Mouse (Mus musculus): ENCODE results near the gene Klhdc9.

The Klhdc9 gene

DNA sequence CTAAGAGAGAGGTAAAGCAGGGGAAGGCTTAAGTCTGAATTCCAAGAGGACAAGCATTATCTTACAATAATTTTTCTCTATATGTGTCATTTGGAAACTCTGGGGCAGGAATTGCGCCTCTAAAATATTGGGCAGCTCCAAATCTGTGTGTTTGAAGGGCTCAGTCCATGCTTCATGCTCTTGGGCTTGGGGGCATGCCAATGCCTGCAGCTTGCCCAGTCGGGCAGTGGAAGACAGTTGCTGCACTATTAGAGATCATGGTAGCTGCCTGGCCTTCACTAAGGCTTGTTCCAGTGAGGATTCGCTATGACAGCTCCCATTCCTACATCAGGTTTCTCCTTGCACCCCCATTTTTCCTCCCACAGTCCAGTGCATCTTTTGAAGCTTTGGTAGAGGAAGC lies 11.9 kb downstream of the Klhdc9 start:
- H3K9me3 ChIP-seq (ENCODE audit: low read length), result no peaks in the 10 kb centered on the region
- peaks cover 56% of the 10 kb centered on the region for H3K36me3 ChIP-seq (ENCODE audit: insufficient read depth, low read length)
- no peak for TF ChIP-seq POU5F1 (IDR thresholded peaks at IDR 0.05; ENCODE audit: borderline replicate concordance, low read length)
- TF ChIP-seq CTCF (conservative IDR thresholded peaks at IDR 0.05; ENCODE audit: low read length), result no peak
- no peak for TF ChIP-seq NANOG (IDR thresholded peaks at IDR 0.05; ENCODE audit: borderline replicate concordance, low read length)
- 0 out of 2 replicates have a peak overlapping the region, but pooled peaks have one; percentile 8 for H3K4me3 ChIP-seq (replicated peaks; ENCODE audit: low read length)
- no peaks in the 10 kb centered on the region for H3K27me3 ChIP-seq (ENCODE audit: insufficient read depth, low read length)
- peaks cover 83% of the 10 kb centered on the region for H3K4me1 ChIP-seq (replicated peaks; ENCODE audit: low read depth, low read length)

DNA sequence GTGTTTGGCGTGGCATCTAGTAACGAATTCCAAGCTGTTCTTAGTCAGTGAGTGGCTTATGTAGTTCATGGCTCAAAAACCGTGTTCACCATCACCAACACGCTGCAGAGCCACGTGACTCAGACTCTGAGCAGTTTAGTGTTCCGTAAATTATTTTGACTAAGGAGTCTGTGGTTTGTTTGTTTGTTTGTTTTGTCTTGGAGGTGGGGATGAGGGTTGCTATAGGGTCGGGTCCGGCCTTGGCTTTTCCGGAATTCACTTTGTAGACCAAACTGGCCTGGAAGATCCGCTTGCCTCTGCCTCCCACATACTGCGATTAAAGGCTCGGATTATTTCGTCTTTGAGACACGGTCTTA lies 14.5 kb downstream of the Klhdc9 start:
- H3K9me3 ChIP-seq (ENCODE audit: low read length), result no peaks in the 10 kb centered on the region
- TF ChIP-seq CTCF (conservative IDR thresholded peaks at IDR 0.05; ENCODE audit: low read length) (no peak), POU5F1 (IDR thresholded peaks at IDR 0.05; ENCODE audit: borderline replicate concordance, low read length) (no peak), NANOG (IDR thresholded peaks at IDR 0.05; ENCODE audit: borderline replicate concordance, low read length) (no peak)
- H3K27me3 ChIP-seq (ENCODE audit: insufficient read depth, low read length), result no peaks in the 10 kb centered on the region
- peak overlapping the region; percentile 99 for H3K4me3 ChIP-seq (replicated peaks; ENCODE audit: low read length)
- H3K4me1 ChIP-seq (replicated peaks; ENCODE audit: low read depth, low read length), result peaks cover 70% of the 10 kb centered on the region
- peaks cover 65% of the 10 kb centered on the region for H3K36me3 ChIP-seq (ENCODE audit: insufficient read depth, low read length)

DNA sequence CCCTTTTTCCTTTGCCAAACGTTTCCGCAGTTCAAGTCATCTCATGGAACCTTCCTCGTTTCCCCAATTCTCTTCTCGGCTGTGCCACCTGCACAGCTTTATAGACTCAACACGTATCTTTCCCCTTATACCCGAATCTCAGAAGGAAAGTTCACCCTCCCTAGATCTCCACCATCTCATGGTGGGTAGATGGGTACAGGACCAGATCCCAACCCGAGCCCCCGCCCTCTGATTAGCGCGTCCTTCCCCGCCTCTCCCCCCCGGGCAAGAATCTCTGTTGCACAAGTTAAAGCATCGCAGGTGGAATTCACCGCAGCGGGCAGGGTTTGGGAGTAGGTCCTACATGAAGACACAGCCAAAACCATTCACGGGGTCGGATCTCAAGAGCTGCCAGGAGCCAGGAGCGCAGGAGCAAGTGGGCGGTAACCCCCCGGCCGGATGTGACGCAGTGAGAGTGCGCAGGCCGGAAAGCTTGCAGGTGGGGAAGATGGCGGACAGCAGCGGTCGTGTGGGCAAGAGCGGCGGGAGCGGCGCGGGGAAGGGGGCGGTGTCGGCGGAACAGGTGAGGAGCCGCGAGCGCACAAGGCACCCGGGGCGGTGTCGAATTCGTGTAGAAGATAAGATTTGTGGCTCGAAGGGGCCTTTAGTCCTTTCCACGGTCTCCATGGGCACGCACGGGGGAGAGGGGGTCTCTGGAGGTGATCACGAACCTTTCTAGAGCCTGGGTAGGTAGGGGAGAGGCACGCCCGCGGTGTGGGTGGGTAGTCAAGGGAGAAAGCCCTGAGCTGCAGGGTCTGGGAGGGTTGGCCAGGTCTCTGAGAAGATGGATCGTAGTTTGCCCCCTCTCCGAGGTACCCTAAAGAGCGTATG lies 15.1 kb downstream of the Klhdc9 start, which contains the start of the genes Nit1 and Pfdn2:
Gene Nit1, minus strand, starts transcription at position 422 of the 870 bp plus-strand sequence.
Gene Pfdn2, plus strand, starts transcription at position 446 of the 870 bp plus-strand sequence.
- Histone ChIP-seq H3K4me1 (replicated peaks; ENCODE audit: low read depth, low read length) (peaks cover 68% of the 10 kb centered on the region), H3K4me3 (replicated peaks; ENCODE audit: low read length) (peak within 1 kb of the TSS; percentile 99), H3K36me3 (ENCODE audit: insufficient read depth, low read length) (peaks cover 66% of the 10 kb centered on the region), H3K9me3 (ENCODE audit: low read length) (no peaks in the 10 kb centered on the region), H3K27me3 (ENCODE audit: insufficient read depth, low read length) (no peaks in the 10 kb centered on the region)
- no peak for TF ChIP-seq NANOG (IDR thresholded peaks at IDR 0.05; ENCODE audit: borderline replicate concordance, low read length)
- TF ChIP-seq CTCF (conservative IDR thresholded peaks at IDR 0.05; ENCODE audit: low read length), result no peak
- TF ChIP-seq POU5F1 (IDR thresholded peaks at IDR 0.05; ENCODE audit: borderline replicate concordance, low read length), result no peak

DNA sequence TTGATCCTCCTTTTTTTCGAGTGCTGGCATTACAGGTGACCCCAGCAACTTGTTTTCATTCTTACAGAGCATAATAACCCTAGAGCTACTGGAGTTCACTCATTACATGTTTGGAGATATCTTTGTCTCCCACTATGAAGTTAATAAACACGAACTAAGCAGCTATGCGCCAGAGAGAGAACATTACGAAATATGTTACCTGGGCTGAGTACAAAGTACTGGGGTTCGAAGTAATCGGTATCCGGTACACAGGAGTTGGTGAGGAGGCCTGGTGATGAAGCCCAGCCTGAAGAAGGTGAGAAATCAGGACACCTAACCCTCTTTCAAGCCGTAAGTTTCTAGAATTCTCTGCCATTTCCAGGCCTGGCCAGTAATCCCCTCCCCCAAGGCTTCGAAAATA lies 15.9 kb downstream of the Klhdc9 start:
- peaks cover 73% of the 10 kb centered on the region for H3K36me3 ChIP-seq (ENCODE audit: insufficient read depth, low read length)
- peak overlapping the region; percentile 99 for H3K4me3 ChIP-seq (replicated peaks; ENCODE audit: low read length)
- H3K27me3 ChIP-seq (ENCODE audit: insufficient read depth, low read length), result no peaks in the 10 kb centered on the region
- no peak for TF ChIP-seq CTCF (conservative IDR thresholded peaks at IDR 0.05; ENCODE audit: low read length)
- TF ChIP-seq POU5F1 (IDR thresholded peaks at IDR 0.05; ENCODE audit: borderline replicate concordance, low read length), result no peak
- no peak for TF ChIP-seq NANOG (IDR thresholded peaks at IDR 0.05; ENCODE audit: borderline replicate concordance, low read length)
- peaks cover 60% of the 10 kb centered on the region for H3K4me1 ChIP-seq (replicated peaks; ENCODE audit: low read depth, low read length)
- H3K9me3 ChIP-seq (ENCODE audit: low read length), result no peaks in the 10 kb centered on the region

DNA sequence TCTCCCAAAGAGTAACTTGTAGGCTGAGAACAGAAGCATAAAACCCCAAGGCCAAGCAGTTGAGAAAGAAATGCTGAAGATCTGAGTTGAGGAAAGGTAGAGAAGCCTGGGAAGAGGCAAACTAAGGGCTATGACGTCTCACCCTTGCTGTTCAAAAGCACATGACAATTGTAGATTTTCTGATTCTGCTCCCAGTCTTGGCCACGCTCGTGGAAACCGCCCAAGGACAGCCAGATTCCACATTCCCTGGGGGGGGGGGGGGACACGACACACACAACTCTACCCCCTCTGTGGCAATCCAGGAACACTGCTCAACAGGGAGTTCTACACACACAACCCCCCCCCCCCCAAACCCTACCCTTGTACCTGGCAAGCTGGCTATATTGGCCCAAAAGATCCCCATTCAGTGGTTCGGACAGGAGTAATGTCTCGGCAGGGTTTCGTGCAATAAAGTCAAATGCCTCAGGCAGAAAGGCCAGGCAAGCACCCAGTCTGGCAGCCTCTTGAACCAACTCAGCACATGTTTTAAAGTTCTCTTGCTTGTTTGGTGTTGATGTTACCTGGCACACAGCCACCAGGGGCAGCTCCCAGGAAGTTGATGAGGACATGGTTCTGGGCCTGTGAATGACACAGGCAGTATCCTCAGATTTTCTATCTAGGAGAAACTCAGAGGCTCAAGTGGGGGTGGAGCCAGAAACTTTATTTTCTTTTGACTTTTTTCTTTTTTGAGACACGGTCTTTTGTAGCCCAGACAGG lies 16.5 kb downstream of the Klhdc9 start:
- Histone ChIP-seq H3K4me3 (replicated peaks; ENCODE audit: low read length) (peak overlapping the region; percentile 99), H3K4me1 (replicated peaks; ENCODE audit: low read depth, low read length) (peaks cover 55% of the 10 kb centered on the region), H3K27me3 (ENCODE audit: insufficient read depth, low read length) (no peaks in the 10 kb centered on the region), H3K36me3 (ENCODE audit: insufficient read depth, low read length) (peaks cover 77% of the 10 kb centered on the region), H3K9me3 (ENCODE audit: low read length) (no peaks in the 10 kb centered on the region)
- TF ChIP-seq NANOG (IDR thresholded peaks at IDR 0.05; ENCODE audit: borderline replicate concordance, low read length) (no peak), POU5F1 (IDR thresholded peaks at IDR 0.05; ENCODE audit: borderline replicate concordance, low read length) (no peak), CTCF (conservative IDR thresholded peaks at IDR 0.05; ENCODE audit: low read length) (no peak)

DNA sequence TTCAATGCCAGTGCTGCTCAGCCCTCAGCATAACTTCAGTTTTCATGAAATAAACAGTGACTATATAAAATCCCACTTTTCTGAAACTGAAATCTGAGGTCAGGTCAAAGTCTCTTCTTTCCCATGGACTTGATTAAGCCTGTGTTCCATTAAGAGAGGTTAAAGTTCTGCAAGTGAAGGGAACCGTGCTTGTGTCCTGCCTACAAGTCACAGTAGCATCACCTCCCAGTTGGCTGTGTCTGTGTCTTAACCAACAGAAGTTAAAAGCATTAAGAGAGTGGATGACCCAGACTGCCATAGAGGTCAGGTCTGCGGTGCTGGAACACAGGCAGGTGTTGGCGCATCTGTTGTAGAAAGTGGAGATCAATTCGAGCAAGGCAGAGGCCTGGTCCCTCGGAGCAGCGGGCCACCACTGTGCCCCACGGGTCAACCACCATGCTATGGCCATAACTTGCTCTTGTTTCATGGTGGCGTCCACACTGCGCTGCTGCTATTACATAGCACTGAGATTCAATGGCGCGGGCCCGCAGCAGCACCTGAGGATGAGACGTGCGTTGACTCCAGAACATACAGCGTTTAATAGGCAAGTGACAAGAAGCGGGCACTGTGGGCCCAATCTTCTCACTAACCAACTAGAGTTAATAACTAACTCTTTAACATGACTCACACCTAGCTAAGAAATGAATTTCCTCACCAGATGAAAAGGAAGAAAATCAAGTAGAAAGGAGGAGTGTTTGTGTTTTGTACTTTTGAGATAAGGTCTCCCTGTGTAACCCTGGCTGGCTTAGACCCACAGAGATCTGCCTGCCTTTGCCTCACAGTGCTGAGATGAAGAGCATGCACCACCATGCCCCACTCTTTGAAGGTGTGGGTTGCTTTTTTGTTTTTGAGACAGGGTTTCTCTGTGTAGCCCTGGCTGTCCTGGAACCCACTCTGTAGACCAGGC lies 18.1 kb downstream of the Klhdc9 start:
- Histone ChIP-seq H3K27me3 (ENCODE audit: insufficient read depth, low read length) (no peaks in the 10 kb centered on the region), H3K9me3 (ENCODE audit: low read length) (no peaks in the 10 kb centered on the region), H3K4me1 (replicated peaks; ENCODE audit: low read depth, low read length) (peaks cover 52% of the 10 kb centered on the region), H3K4me3 (replicated peaks; ENCODE audit: low read length) (no peak overlapping the region), H3K36me3 (ENCODE audit: insufficient read depth, low read length) (peaks cover 77% of the 10 kb centered on the region)
- TF ChIP-seq NANOG (IDR thresholded peaks at IDR 0.05; ENCODE audit: borderline replicate concordance, low read length), result no peak
- TF ChIP-seq CTCF (conservative IDR thresholded peaks at IDR 0.05; ENCODE audit: low read length), result no peak
- TF ChIP-seq POU5F1 (IDR thresholded peaks at IDR 0.05; ENCODE audit: borderline replicate concordance, low read length), result no peak

DNA sequence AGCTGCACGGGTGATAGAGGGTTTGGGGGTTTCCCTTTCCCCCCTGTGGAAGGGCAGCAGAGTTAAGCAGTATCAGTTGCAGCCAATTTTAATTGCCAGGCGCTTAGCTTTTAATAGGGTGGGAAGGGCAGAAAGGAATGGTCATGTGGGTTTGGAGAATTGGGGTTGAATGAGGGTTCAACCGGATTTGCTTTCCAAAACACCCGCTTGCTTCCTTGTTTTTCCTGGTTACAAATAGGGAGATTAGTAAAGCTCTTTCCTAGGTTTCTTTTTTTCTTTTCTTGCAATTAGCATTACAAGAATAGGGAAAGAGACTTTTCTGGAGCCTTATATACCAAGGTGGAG lies 30.4 kb downstream of the Klhdc9 start:
- H3K4me3 ChIP-seq (replicated peaks; ENCODE audit: low read length), result peak overlapping the region; percentile 87
- no peaks in the 10 kb centered on the region for H3K9me3 ChIP-seq (ENCODE audit: low read length)
- peaks cover 47% of the 10 kb centered on the region for H3K36me3 ChIP-seq (ENCODE audit: insufficient read depth, low read length)
- TF ChIP-seq NANOG (IDR thresholded peaks at IDR 0.05; ENCODE audit: borderline replicate concordance, low read length), result no peak
- TF ChIP-seq CTCF (conservative IDR thresholded peaks at IDR 0.05; ENCODE audit: low read length), result no peak
- no peak for TF ChIP-seq POU5F1 (IDR thresholded peaks at IDR 0.05; ENCODE audit: borderline replicate concordance, low read length)
- peaks cover 73% of the 10 kb centered on the region for H3K4me1 ChIP-seq (replicated peaks; ENCODE audit: low read depth, low read length)
- no peaks in the 10 kb centered on the region for H3K27me3 ChIP-seq (ENCODE audit: insufficient read depth, low read length)

Data from E14TG2a.4 (cell line).